13 mouse cellular contexts compared by ENCODE assay signal in the genomic region with DNA sequence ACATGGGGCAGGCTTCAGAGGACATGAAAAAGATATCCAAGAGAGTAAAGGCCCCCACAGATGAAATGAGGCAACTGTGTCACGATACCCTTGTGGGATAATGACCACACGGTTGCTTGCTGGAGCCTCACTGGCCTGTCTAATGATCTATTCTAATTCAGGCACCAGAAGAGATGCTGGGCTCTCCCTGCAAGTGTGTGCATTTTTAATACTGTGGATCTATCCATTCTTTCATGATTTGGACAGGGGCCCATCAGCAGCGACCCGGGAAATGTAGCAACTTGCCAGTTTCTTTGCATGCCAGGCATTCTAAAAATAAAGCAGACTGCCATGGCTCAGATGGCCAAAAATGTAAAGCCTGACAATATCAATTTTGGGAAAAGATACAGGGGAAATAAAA.
A peak's percentile ranks its signal among the peaks of the same experiment; 100 is the strongest.
DNase-seq lines count a peak whose midpoint lies in the region; ATAC-seq lines count a peak whose summit lies in the region.
"Had no signal": no experiment of that assay in that cellular context is flagged by ENCODE, and none has a peak within 500 bp of the region (broad histone marks: within the 10 kb centered on the region; RNA-seq: fewer than 3 reads in every experiment).

No protein-coding gene starts in this region.

- peak overlapping the region; percentile 69 for H3K27ac ChIP-seq in forebrain, embryonic 15.5 days (replicated peaks)
- H3K27ac ChIP-seq in forebrain, embryonic 10.5 days = no peak overlapping the region
- 0 out of 2 replicates have a peak overlapping the region, but pooled peaks have one; percentile 30 for H3K27ac ChIP-seq in midbrain, embryonic 12.5 days (replicated peaks)
- H3K27ac ChIP-seq: heart, embryonic 10.5 days had no signal

- no peak for DNase-seq in forebrain, embryonic 10.5 days (ENCODE audit: extremely low spot score, low spot score)
- peak; percentile 58 for DNase-seq in NIH3T3 (ENCODE audit: low read depth)
- DNase-seq in cerebellum, postnatal 10 days = peak; percentile 76 to 83
- DNase-seq in adrenal gland, postnatal 10 days = no peak
- no peak for DNase-seq in adrenal gland, postnatal 4 days (ENCODE audit: low spot score in 2 of 2)
- DNase-seq in thymus, postnatal 4 days = no peak
- DNase-seq: heart, postnatal 36 days; kidney, adult 2 months; kidney, postnatal 4 days; lung, adult 2 months had no signal

- H3K9ac ChIP-seq in forebrain, embryonic 15.5 days (replicated peaks) = no peak overlapping the region
- no peak overlapping the region for H3K9ac ChIP-seq in midbrain, embryonic 12.5 days (replicated peaks)

- 0 out of 2 replicates have a peak overlapping the region, but pooled peaks have one; percentile 2 for H3K4me2 ChIP-seq in forebrain, embryonic 15.5 days (replicated peaks)
- no peak overlapping the region for H3K4me2 ChIP-seq in midbrain, embryonic 12.5 days (replicated peaks)

- 0 out of 2 replicates have a peak, but pooled peaks have one; percentile 27 for ATAC-seq in forebrain, embryonic 15.5 days (replicated peaks)
- no peak for ATAC-seq in midbrain, embryonic 12.5 days (ENCODE audit: low FRiP score, low read depth)

- 24% methylated on average over 4 of the region's 4 CpGs for WGBS in forebrain, embryonic 15.5 days
- WGBS in forebrain, embryonic 10.5 days = 88% methylated on average over 4 of the region's 4 CpGs
- 70% methylated on average over 4 of the region's 4 CpGs for WGBS in midbrain, embryonic 12.5 days

- 0 out of 2 replicates have a peak, but pooled peaks cover 4% of the 10 kb centered on the region for H3K27me3 ChIP-seq in forebrain, embryonic 15.5 days
- no peaks in the 10 kb centered on the region for H3K27me3 ChIP-seq in forebrain, embryonic 10.5 days (ENCODE audit: poor library complexity, severe bottlenecking)
- no peaks in the 10 kb centered on the region for H3K27me3 ChIP-seq in midbrain, embryonic 12.5 days

- H3K9me3 ChIP-seq in forebrain, embryonic 15.5 days = no peaks in the 10 kb centered on the region
- H3K9me3 ChIP-seq in forebrain, embryonic 10.5 days = no peaks in the 10 kb centered on the region
- H3K9me3 ChIP-seq in midbrain, embryonic 12.5 days = no peaks in the 10 kb centered on the region
- H3K9me3 ChIP-seq: heart, embryonic 10.5 days had no signal

- H3K4me3 ChIP-seq in forebrain, embryonic 15.5 days = no peak overlapping the region
- H3K4me3 ChIP-seq in forebrain, embryonic 10.5 days = no peak overlapping the region
- H3K4me3 ChIP-seq in midbrain, embryonic 12.5 days = no peak overlapping the region
- H3K4me3 ChIP-seq: heart, embryonic 10.5 days had no signal

- peaks cover 35% of the 10 kb centered on the region for H3K4me1 ChIP-seq in forebrain, embryonic 15.5 days
- H3K4me1 ChIP-seq in forebrain, embryonic 10.5 days = no peaks in the 10 kb centered on the region
- peaks cover 5% of the 10 kb centered on the region; the same call in 1 of the 2 replicates for H3K4me1 ChIP-seq in midbrain, embryonic 12.5 days
- H3K4me1 ChIP-seq: heart, embryonic 10.5 days had no signal

- no peaks in the 10 kb centered on the region for H3K36me3 ChIP-seq in forebrain, embryonic 15.5 days
- H3K36me3 ChIP-seq in forebrain, embryonic 10.5 days (replicated peaks) = no peaks in the 10 kb centered on the region
- no peaks in the 10 kb centered on the region for H3K36me3 ChIP-seq in midbrain, embryonic 12.5 days
- H3K36me3 ChIP-seq: heart, embryonic 10.5 days had no signal

Comparison
In these comparisons a context has a peak if more than half of its experiments do, and no peak if none do; other contexts are left out.
1. DNase-seq: peak in NIH3T3 (single experiment) and cerebellum, postnatal 10 days (2 of 2); none in forebrain, embryonic 10.5 days (single experiment), adrenal gland, postnatal 10 days (single experiment), adrenal gland, postnatal 4 days (0 of 2) and thymus, postnatal 4 days (single experiment).